Mouse (Mus musculus): ENCODE results near the gene Egfem1. TPM values are rescaled to one million over a fixed set of nuclear protein-coding genes. Genes with fewer than 3 reads are reported as not detected.
A peak's percentile ranks its signal among the peaks of the same experiment; 100 is the strongest.

Egfem1 gene
- polyA plus RNA-seq, 1 experiment from 2014 or later = 7.4 TPM

DNA sequence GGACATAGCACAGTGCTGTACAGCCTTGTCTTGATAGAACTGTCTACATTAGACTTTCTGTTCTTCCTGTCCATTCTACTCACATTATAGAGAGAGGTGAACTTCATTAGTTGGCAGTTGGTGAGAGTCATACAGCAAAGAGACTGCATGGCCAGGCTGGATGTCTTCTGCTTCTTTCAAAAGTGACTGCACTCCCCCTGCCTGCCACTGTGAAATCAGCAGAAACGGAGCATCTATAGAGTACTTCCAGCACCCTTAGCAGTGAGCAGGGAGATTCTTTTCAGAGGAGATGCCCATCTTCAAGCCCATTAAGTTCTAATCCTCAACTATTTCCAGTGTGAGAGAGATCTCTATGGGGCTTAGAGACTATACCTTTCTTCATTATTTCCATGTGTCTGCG is 147.9 kb downstream of the Egfem1 start:
- no peak overlapping the region for H3K4me2 ChIP-seq (ENCODE audit: low read length)
- H3K9ac ChIP-seq (replicated peaks; ENCODE audit: low read depth, low read length) = no peak overlapping the region
- no peaks in the 10 kb centered on the region for H3K36me3 ChIP-seq (ENCODE audit: control insufficient read depth, insufficient read depth)
- H3K4me1 ChIP-seq (replicated peaks; ENCODE audit: control insufficient read depth, insufficient read depth, low read length) = no peaks in the 10 kb centered on the region
- no peak overlapping the region for H3K27ac ChIP-seq (ENCODE audit: low read length)
- no peaks in the 10 kb centered on the region for H3K9me3 ChIP-seq (ENCODE audit: control insufficient read depth, low read length)
- no peak overlapping the region for H3K4me3 ChIP-seq (replicated peaks; ENCODE audit: low read length)
- no peaks in the 10 kb centered on the region for H3K27me3 ChIP-seq (replicated peaks; ENCODE audit: control insufficient read depth, insufficient read depth, low read length)
- WGBS = 65% methylated on average over 2 of the region's 2 CpGs
- no peak for ATAC-seq

DNA sequence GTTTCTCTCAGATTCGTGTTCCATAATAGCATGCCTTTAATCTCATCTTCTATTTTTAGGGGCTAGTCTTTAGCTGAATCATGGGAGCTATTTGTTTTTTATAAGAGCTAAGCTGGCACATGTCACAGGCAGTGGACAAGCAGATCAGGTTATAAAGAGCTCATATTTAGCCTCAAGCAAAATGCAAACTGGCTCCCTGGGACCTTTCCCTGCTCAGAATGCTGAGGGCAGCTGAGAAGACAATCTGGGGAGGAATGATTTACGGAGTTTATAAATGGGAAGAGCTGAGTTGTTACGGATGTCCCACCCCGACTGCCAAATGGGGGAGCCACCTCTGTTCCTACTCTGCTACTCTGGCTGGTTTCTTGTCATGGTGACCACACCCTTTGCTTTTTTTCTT is 153.7 kb downstream of the Egfem1 start:
- H3K4me3 ChIP-seq (replicated peaks; ENCODE audit: low read length) = no peak overlapping the region
- no peak overlapping the region for H3K27ac ChIP-seq (ENCODE audit: low read length)
- WGBS = 75% methylated on average over 4 of the region's 4 CpGs
- no peaks in the 10 kb centered on the region for H3K9me3 ChIP-seq (ENCODE audit: control insufficient read depth, low read length)
- no peak overlapping the region for H3K9ac ChIP-seq (replicated peaks; ENCODE audit: low read depth, low read length)
- no peaks in the 10 kb centered on the region for H3K27me3 ChIP-seq (replicated peaks; ENCODE audit: control insufficient read depth, insufficient read depth, low read length)
- no peak for ATAC-seq
- no peaks in the 10 kb centered on the region for H3K4me1 ChIP-seq (replicated peaks; ENCODE audit: control insufficient read depth, insufficient read depth, low read length)
- no peaks in the 10 kb centered on the region for H3K36me3 ChIP-seq (ENCODE audit: control insufficient read depth, insufficient read depth)
- H3K4me2 ChIP-seq (ENCODE audit: low read length) = no peak overlapping the region

GRCm38 (mm10) chr3:29236517-29236916 is 154.7 kb downstream of the Egfem1 start:
- Histone ChIP-seq H3K9ac (replicated peaks; ENCODE audit: low read depth, low read length) (no peak overlapping the region), H3K27ac (ENCODE audit: low read length) (no peak overlapping the region), H3K36me3 (ENCODE audit: control insufficient read depth, insufficient read depth) (no peaks in the 10 kb centered on the region), H3K4me3 (replicated peaks; ENCODE audit: low read length) (no peak overlapping the region), H3K4me1 (replicated peaks; ENCODE audit: control insufficient read depth, insufficient read depth, low read length) (no peaks in the 10 kb centered on the region), H3K4me2 (ENCODE audit: low read length) (no peak overlapping the region), H3K27me3 (replicated peaks; ENCODE audit: control insufficient read depth, insufficient read depth, low read length) (no peaks in the 10 kb centered on the region), H3K9me3 (ENCODE audit: control insufficient read depth, low read length) (no peaks in the 10 kb centered on the region)
- WGBS = 51% methylated on average over 5 of the region's 5 CpGs
- no peak for ATAC-seq

GRCm38 (mm10) chr3:29243600-29243999 is 161.8 kb downstream of the Egfem1 start:
- WGBS = 40% methylated on average over 3 of the region's 3 CpGs

DNA sequence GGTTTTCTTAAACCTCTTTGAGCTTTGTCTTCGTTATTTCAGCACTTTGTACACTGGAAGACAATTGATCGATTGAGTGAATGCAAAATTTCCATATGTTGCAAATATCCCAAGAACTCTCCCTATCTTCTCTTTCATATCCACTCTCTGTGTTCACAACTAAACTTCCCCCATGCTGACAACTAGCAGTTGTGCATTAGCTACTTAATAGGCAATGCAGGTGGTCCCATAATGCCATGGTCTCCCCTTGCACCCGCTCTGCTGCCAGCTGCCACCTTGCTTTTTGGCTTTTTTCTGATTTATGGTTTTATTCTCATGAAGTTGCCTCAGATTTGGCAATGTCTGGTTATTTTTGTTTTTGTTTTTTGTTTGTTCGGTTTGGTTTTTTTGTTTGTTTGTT is 209.8 kb downstream of the Egfem1 start:
- Histone ChIP-seq H3K36me3 (ENCODE audit: control insufficient read depth, insufficient read depth) (no peaks in the 10 kb centered on the region), H3K4me3 (replicated peaks; ENCODE audit: low read length) (no peak overlapping the region), H3K4me2 (ENCODE audit: low read length) (no peak overlapping the region), H3K27ac (ENCODE audit: low read length) (no peak overlapping the region), H3K9ac (replicated peaks; ENCODE audit: low read depth, low read length) (no peak overlapping the region), H3K27me3 (replicated peaks; ENCODE audit: control insufficient read depth, insufficient read depth, low read length) (no peaks in the 10 kb centered on the region), H3K4me1 (replicated peaks; ENCODE audit: control insufficient read depth, insufficient read depth, low read length) (0 out of 2 replicates have a peak, but pooled peaks cover 3% of the 10 kb centered on the region), H3K9me3 (ENCODE audit: control insufficient read depth, low read length) (no peaks in the 10 kb centered on the region)
- 48% methylated on average over 4 of the region's 4 CpGs for WGBS
- ATAC-seq = no peak

More at GRCm38 (mm10) chr3:29243600-29243999, 161.8 kb downstream of the Egfem1 start:
- Histone ChIP-seq H3K9ac (replicated peaks; ENCODE audit: low read depth, low read length) (no peak overlapping the region), H3K4me1 (replicated peaks; ENCODE audit: control insufficient read depth, insufficient read depth, low read length) (no peaks in the 10 kb centered on the region), H3K27me3 (replicated peaks; ENCODE audit: control insufficient read depth, insufficient read depth, low read length) (no peaks in the 10 kb centered on the region), H3K4me2 (ENCODE audit: low read length) (no peak overlapping the region), H3K27ac (ENCODE audit: low read length) (no peak overlapping the region), H3K36me3 (ENCODE audit: control insufficient read depth, insufficient read depth) (no peaks in the 10 kb centered on the region), H3K4me3 (replicated peaks; ENCODE audit: low read length) (no peak overlapping the region), H3K9me3 (ENCODE audit: control insufficient read depth, low read length) (no peaks in the 10 kb centered on the region)
- ATAC-seq = no peak

DNA sequence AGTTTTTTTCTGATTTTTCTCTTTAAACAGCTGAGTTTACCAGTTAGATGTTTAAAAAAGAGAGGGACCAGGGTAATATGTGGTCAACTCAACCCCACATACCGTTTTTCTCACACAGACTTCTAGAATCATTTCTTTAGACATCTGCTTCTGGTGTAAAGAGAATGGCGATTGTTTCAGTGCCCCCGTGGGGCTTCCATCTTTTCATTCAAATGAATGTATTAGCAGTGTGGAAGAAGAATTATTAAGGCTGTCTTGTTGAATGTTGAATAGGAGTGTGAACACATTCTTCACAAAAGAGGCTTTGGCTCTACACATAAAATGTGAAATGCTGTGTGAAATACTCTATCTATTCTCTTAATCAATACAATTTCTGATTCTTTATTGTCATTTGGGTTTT is 210.4 kb downstream of the Egfem1 start:
- Histone ChIP-seq H3K27me3 (replicated peaks; ENCODE audit: control insufficient read depth, insufficient read depth, low read length) (no peaks in the 10 kb centered on the region), H3K9ac (replicated peaks; ENCODE audit: low read depth, low read length) (no peak overlapping the region), H3K4me3 (replicated peaks; ENCODE audit: low read length) (no peak overlapping the region), H3K9me3 (ENCODE audit: control insufficient read depth, low read length) (no peaks in the 10 kb centered on the region), H3K36me3 (ENCODE audit: control insufficient read depth, insufficient read depth) (no peaks in the 10 kb centered on the region), H3K27ac (ENCODE audit: low read length) (no peak overlapping the region), H3K4me2 (ENCODE audit: low read length) (no peak overlapping the region), H3K4me1 (replicated peaks; ENCODE audit: control insufficient read depth, insufficient read depth, low read length) (0 out of 2 replicates have a peak, but pooled peaks cover 3% of the 10 kb centered on the region)
- 17% methylated on average over 3 of the region's 3 CpGs for WGBS
- no peak for ATAC-seq

DNA sequence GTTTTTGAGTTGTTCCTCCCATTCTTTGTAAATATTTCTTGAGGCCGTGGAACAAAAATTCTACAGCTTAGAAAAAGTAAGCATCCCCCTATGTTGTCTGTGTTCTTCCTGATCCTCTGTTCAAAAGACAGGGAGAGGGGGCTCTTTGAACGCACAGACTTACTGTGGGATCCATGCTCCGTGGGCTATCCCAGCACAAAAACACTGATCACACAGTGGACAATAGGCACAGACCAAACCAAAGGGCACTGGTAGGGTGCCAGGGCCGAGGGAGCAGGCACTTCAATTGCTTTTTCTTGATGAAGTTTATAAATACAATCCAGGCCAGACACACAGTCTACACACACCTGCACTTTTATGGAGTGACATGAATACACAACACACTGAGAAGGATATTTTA is 211.4 kb downstream of the Egfem1 start:
- ATAC-seq = no peak
- H3K4me3 ChIP-seq (replicated peaks; ENCODE audit: low read length) = no peak overlapping the region
- H3K4me2 ChIP-seq (ENCODE audit: low read length) = no peak overlapping the region
- 0 out of 2 replicates have a peak, but pooled peaks cover 3% of the 10 kb centered on the region for H3K4me1 ChIP-seq (replicated peaks; ENCODE audit: control insufficient read depth, insufficient read depth, low read length)
- H3K27ac ChIP-seq (ENCODE audit: low read length) = no peak overlapping the region
- H3K9me3 ChIP-seq (ENCODE audit: control insufficient read depth, low read length) = no peaks in the 10 kb centered on the region
- H3K27me3 ChIP-seq (replicated peaks; ENCODE audit: control insufficient read depth, insufficient read depth, low read length) = no peaks in the 10 kb centered on the region
- no peaks in the 10 kb centered on the region for H3K36me3 ChIP-seq (ENCODE audit: control insufficient read depth, insufficient read depth)
- 18% methylated on average over 4 of the region's 4 CpGs for WGBS
- H3K9ac ChIP-seq (replicated peaks; ENCODE audit: low read depth, low read length) = no peak overlapping the region

- peak; percentile 78 for ATAC-seq
- Histone ChIP-seq H3K27me3 (replicated peaks; ENCODE audit: control insufficient read depth, insufficient read depth, low read length) (no peaks in the 10 kb centered on the region), H3K4me2 (ENCODE audit: low read length) (no peak overlapping the region), H3K9ac (replicated peaks; ENCODE audit: low read depth, low read length) (no peak overlapping the region), H3K27ac (ENCODE audit: low read length) (no peak overlapping the region), H3K4me1 (replicated peaks; ENCODE audit: control insufficient read depth, insufficient read depth, low read length) (peaks cover 13% of the 10 kb centered on the region; the same call in 1 of the 2 replicates), H3K36me3 (ENCODE audit: control insufficient read depth, insufficient read depth) (no peaks in the 10 kb centered on the region), H3K9me3 (ENCODE audit: control insufficient read depth, low read length) (no peaks in the 10 kb centered on the region), H3K4me3 (replicated peaks; ENCODE audit: low read length) (no peak overlapping the region)
- 29% methylated on average over 3 of the region's 3 CpGs for WGBS
Observed at GRCm38 (mm10) chr3:29342223-29342791, 260.5 kb downstream of the Egfem1 start.

DNA sequence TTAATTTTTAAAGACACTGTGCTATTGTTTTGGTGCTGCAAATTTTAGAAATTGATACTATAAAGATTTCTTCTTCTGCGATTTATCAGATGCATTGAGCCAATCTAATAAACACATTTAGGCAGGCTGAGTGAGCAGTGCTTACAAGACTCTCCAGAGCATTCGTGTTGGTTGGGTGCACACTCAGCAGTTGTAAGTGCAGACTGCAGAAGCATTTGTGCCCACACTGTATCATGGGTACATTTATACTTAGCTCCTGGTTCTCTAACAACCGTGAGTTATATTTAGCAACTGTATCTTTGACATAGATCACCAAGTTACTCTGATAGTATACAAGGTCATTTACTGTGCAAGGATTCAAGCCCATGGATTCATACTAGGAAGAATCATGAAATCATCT is 264.0 kb downstream of the Egfem1 start:
- H3K36me3 ChIP-seq (ENCODE audit: control insufficient read depth, insufficient read depth) = no peaks in the 10 kb centered on the region
- no peaks in the 10 kb centered on the region for H3K9me3 ChIP-seq (ENCODE audit: control insufficient read depth, low read length)
- no peak for ATAC-seq
- WGBS = 89% methylated on average over 3 of the region's 3 CpGs
- H3K27ac ChIP-seq (ENCODE audit: low read length) = no peak overlapping the region
- peaks cover 13% of the 10 kb centered on the region; the same call in 1 of the 2 replicates for H3K4me1 ChIP-seq (replicated peaks; ENCODE audit: control insufficient read depth, insufficient read depth, low read length)
- no peak overlapping the region for H3K9ac ChIP-seq (replicated peaks; ENCODE audit: low read depth, low read length)
- H3K4me3 ChIP-seq (replicated peaks; ENCODE audit: low read length) = no peak overlapping the region
- no peaks in the 10 kb centered on the region for H3K27me3 ChIP-seq (replicated peaks; ENCODE audit: control insufficient read depth, insufficient read depth, low read length)
- no peak overlapping the region for H3K4me2 ChIP-seq (ENCODE audit: low read length)

- Histone ChIP-seq H3K27me3 (replicated peaks; ENCODE audit: control insufficient read depth, insufficient read depth, low read length) (no peaks in the 10 kb centered on the region), H3K4me2 (ENCODE audit: low read length) (no peak overlapping the region), H3K9me3 (ENCODE audit: control insufficient read depth, low read length) (no peaks in the 10 kb centered on the region), H3K9ac (replicated peaks; ENCODE audit: low read depth, low read length) (no peak overlapping the region), H3K4me3 (replicated peaks; ENCODE audit: low read length) (no peak overlapping the region), H3K4me1 (replicated peaks; ENCODE audit: control insufficient read depth, insufficient read depth, low read length) (no peaks in the 10 kb centered on the region), H3K27ac (ENCODE audit: low read length) (no peak overlapping the region), H3K36me3 (ENCODE audit: control insufficient read depth, insufficient read depth) (no peaks in the 10 kb centered on the region)
- peak; percentile 50; the same call in 1 of the 2 replicates for ATAC-seq
- 52% methylated on average over 8 of the region's 8 CpGs for WGBS
Observed at GRCm38 (mm10) chr3:29366907-29367306, 285.1 kb downstream of the Egfem1 start.

All from forebrain, embryonic 16.5 days (tissue).